Mouse (Mus musculus): ENCODE measurements around the gene Synj2.

The Synj2 gene

GRCm38 (mm10) chr17:6062793-6063192 is 121.7 kb downstream of the Synj2 start:
- DNase-seq, result no peak

GRCm38 (mm10) chr17:6063532-6063931 is 122.5 kb downstream of the Synj2 start:
- DNase-seq, result no peak

- DNase-seq, result no peak
Observed at GRCm38 (mm10) chr17:6066021-6066420, 124.9 kb downstream of the Synj2 start.

- DNase-seq, result no peak
Observed at GRCm38 (mm10) chr17:6067613-6068012, 126.5 kb downstream of the Synj2 start.

GRCm38 (mm10) chr17:6069866-6070265 is 128.8 kb downstream of the Synj2 start:
- DNase-seq, result no peak

DNA sequence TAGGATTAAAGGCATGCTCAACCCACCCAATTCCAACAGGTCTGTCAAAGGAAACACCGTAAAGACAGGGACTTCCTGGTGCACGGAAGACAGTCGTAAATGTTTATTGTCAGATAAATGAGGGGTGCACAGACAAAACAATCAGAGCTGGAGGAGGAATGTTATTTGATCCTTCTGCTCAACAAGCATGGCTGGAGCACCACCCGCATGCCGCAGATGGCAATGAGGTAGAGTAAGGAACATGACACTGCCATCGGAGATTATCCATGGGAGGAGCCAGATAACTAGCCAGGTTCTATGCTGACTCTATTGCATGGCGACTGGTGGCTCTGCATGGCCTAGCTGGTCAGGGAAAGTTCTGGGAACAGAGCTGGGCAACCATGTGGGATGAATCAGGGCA is 132.3 kb downstream of the Synj2 start:
- DNase-seq, result no peak

GRCm38 (mm10) chr17:6079287-6080122 is 138.4 kb downstream of the Synj2 start, which contains the start of the genes Serac1 and Gtf2h5:
TSS of gene Serac1 (minus strand) at chr17:6079741.
TSS of gene Gtf2h5 (plus strand) at chr17:6079786.
- peak; percentile 99 for DNase-seq

DNA sequence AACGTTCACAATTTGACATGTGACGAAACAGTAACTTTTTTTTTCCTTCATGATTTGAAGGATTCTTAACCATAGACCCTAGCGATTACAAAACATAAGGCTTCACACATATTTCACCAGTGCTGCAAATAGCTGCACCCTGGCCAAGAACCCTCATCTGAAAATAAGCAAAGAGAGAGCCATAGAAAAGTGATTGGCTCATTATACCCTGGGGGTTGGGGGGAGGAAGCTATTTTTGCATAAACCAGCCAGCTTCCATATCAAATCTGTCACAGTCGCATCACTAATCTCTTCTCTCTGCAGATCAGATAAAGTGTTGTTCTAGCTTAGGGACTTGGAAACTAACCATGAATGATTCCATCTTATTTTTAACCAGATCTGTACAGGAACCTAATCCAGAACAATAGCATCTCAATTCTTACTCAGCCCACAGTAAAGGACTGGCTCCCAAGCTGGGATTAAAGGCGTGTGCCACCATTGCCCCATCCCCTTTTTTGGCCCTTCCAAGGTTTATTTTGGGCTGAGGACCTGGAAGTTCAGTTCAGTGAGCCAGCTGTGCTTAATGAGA is 142.3 kb downstream of the Synj2 start:
- DNase-seq, result no peak

- no peak for DNase-seq
Observed at GRCm38 (mm10) chr17:6091604-6092003, 150.5 kb downstream of the Synj2 start.
